Mouse (Mus musculus) forebrain, embryonic 12.5 days (tissue): ENCODE results near the gene Cdk2ap2. TPM values are rescaled to one million over a fixed set of nuclear protein-coding genes. Genes with fewer than 3 reads are reported as not detected.
"Not testable (repeated sequence)": the region's sequence is repeated elsewhere in the genome, so short reads cannot be mapped to it uniquely, and the experiment has no call there.

Experiments used
- ATAC-seq: fragments of 200-750 bp; cut with Nextera tagmentation; 2 replicates; pipeline ENCODE4 v1.8.0; 2017; ENCODE audit warnings: moderate TSS enrichment; ENCODE audit not compliant: low FRiP score
- H3K27ac ChIP-seq: fragments of 300-500 bp; sonication (generic); 2 replicates; pipeline ENCODE4 v1.5.1; 2016; ENCODE audit warnings: mild to moderate bottlenecking
- H3K27me3 ChIP-seq: fragments of 300-500 bp; sonication (generic); 2 replicates; pipeline ENCODE4 v1.6.1; 2016; ENCODE audit warnings: mild to moderate bottlenecking
- H3K36me3 ChIP-seq: fragments of 300-500 bp; sonication (generic); replicated peaks from 2 replicates; pipeline ENCODE4 v1.6.1; 2016; ENCODE audit warnings: mild to moderate bottlenecking
- H3K4me1 ChIP-seq: fragments of 300-500 bp; sonication (generic); 2 replicates; pipeline ENCODE4 v1.6.1; 2016
- H3K4me2 ChIP-seq: fragments of 300-500 bp; sonication (generic); 2 replicates; pipeline ENCODE4 v1.6.1; 2016; ENCODE audit warnings: mild to moderate bottlenecking, moderate library complexity
- H3K4me3 ChIP-seq: fragments of 300-500 bp; sonication (generic); replicated peaks from 2 replicates; pipeline ENCODE4 v1.5.1; 2016; ENCODE audit warnings: mild to moderate bottlenecking
- H3K9ac ChIP-seq: fragments of 300-500 bp; sonication (generic); 2 replicates; pipeline ENCODE4 v1.6.1; 2016; ENCODE audit warnings: mild to moderate bottlenecking
- H3K9me3 ChIP-seq: fragments of 300-500 bp; sonication (generic); 2 replicates; pipeline ENCODE4 v1.6.1; 2016
- WGBS: fragments of 180-500 bp; shearing (Covaris S2); methylation state at CpG from one replicate; pipeline ENCODE4 v1.1.7; 2016; 5-methylcytosine and 5-hydroxymethylcytosine counted together
- polyA plus RNA-seq: library from polyadenylated mRNA; unstranded; fragments of >200 nt; fragmentation: Nextera tagmentation; extraction: Ambion mirVana; gene quantifications from 2 replicates; pipeline ENCODE4 v1.2.1, GENCODE M21; 2016

The Cdk2ap2 gene
- polyA plus RNA-seq = 70.4 and 73.9 TPM in 2 replicates

- Histone ChIP-seq H3K4me1 (peaks cover 53% of the 10 kb centered on the region), H3K9ac (peak within 1 kb of the TSS; percentile 57), H3K4me2 (peak within 1 kb of the TSS; percentile 63), H3K27me3 (peaks cover 30% of the 10 kb centered on the region), H3K9me3 (no peaks in the 10 kb centered on the region), H3K36me3 (no peaks in the 10 kb centered on the region), H3K27ac (peak within 1 kb of the TSS; percentile 88), H3K4me3 (peak within 1 kb of the TSS; percentile 64)
- ATAC-seq = peak; percentile 95
- under 1% methylated on average over 65 of the region's 65 CpGs for WGBS
These were observed at the start of gene Cdk2ap2 for GRCm38 (mm10) chr19:4096642-4097440. Cdk2ap2 (plus strand) TSS chr19:4097182.

- no peak for ATAC-seq
- no peaks in the 10 kb centered on the region for H3K27me3 ChIP-seq
- WGBS = 19% methylated on average over 4 of the region's 4 CpGs
- H3K4me1 ChIP-seq = no peaks in the 10 kb centered on the region
- H3K9me3 ChIP-seq = no peaks in the 10 kb centered on the region
- no peak overlapping the region for H3K27ac ChIP-seq
- H3K9ac ChIP-seq = no peak overlapping the region
- H3K4me2 ChIP-seq = no peak overlapping the region
- H3K4me3 ChIP-seq = no peak overlapping the region
- H3K36me3 ChIP-seq = no peaks in the 10 kb centered on the region
These were observed 49.1 kb upstream of the Cdk2ap2 start for GRCm38 (mm10) chr19:4047859-4048258.

GRCm38 (mm10) chr19:4049069-4049468 lies 47.9 kb upstream of the Cdk2ap2 start:
- not testable (repeated sequence) for H3K27ac ChIP-seq, H3K4me1 ChIP-seq, H3K9ac ChIP-seq, ATAC-seq, H3K27me3 ChIP-seq, H3K4me2 ChIP-seq, H3K36me3 ChIP-seq, H3K4me3 ChIP-seq, H3K9me3 ChIP-seq
- 87% methylated on average over 5 of the region's 5 CpGs for WGBS

- Histone ChIP-seq H3K9ac (no peak overlapping the region), H3K27me3 (no peaks in the 10 kb centered on the region), H3K36me3 (no peaks in the 10 kb centered on the region), H3K9me3 (no peaks in the 10 kb centered on the region), H3K4me3 (no peak overlapping the region), H3K4me1 (no peaks in the 10 kb centered on the region), H3K4me2 (no peak overlapping the region), H3K27ac (no peak overlapping the region)
- WGBS = 90% methylated on average over 5 of the region's 5 CpGs
- no peak for ATAC-seq
These were observed 46.0 kb upstream of the Cdk2ap2 start for GRCm38 (mm10) chr19:4051016-4051415.

- no peaks in the 10 kb centered on the region for H3K9me3 ChIP-seq
These were observed 45.1 kb upstream of the Cdk2ap2 start for GRCm38 (mm10) chr19:4051741-4052515.

GRCm38 (mm10) chr19:4052516-4053030 lies 44.4 kb upstream of the Cdk2ap2 start:
- Histone ChIP-seq H3K27me3 (no peaks in the 10 kb centered on the region), H3K9me3 (no peaks in the 10 kb centered on the region), H3K4me1 (no peaks in the 10 kb centered on the region), H3K36me3 (no peaks in the 10 kb centered on the region), H3K27ac (no peak overlapping the region), H3K4me2 (no peak overlapping the region), H3K4me3 (no peak overlapping the region), H3K9ac (no peak overlapping the region)
- no peak for ATAC-seq
- WGBS = 88% methylated on average over 5 of the region's 5 CpGs

More at GRCm38 (mm10) chr19:4051741-4052515, 45.1 kb upstream of the Cdk2ap2 start:
- Histone ChIP-seq H3K36me3 (no peaks in the 10 kb centered on the region), H3K27me3 (no peaks in the 10 kb centered on the region), H3K9ac (no peak overlapping the region), H3K4me2 (no peak overlapping the region), H3K27ac (no peak overlapping the region), H3K4me1 (no peaks in the 10 kb centered on the region), H3K4me3 (no peak overlapping the region)
- ATAC-seq = no peak
- WGBS = 54% methylated on average over 10 of the region's 10 CpGs

- Histone ChIP-seq H3K4me3 (no peak overlapping the region), H3K4me1 (no peaks in the 10 kb centered on the region), H3K36me3 (no peaks in the 10 kb centered on the region), H3K27ac (no peak overlapping the region), H3K27me3 (no peaks in the 10 kb centered on the region), H3K4me2 (no peak overlapping the region), H3K9ac (no peak overlapping the region), H3K9me3 (no peaks in the 10 kb centered on the region)
- WGBS = 81% methylated on average over 5 of the region's 5 CpGs
- no peak for ATAC-seq
These were observed 42.4 kb upstream of the Cdk2ap2 start for GRCm38 (mm10) chr19:4054613-4055012.

- 78% methylated on average over 8 of the region's 8 CpGs for WGBS
These were observed 41.6 kb upstream of the Cdk2ap2 start for GRCm38 (mm10) chr19:4055216-4055946.

GRCm38 (mm10) chr19:4055947-4056693 lies 40.9 kb upstream of the Cdk2ap2 start:
- Histone ChIP-seq H3K27ac (no peak overlapping the region), H3K9ac (no peak overlapping the region), H3K4me3 (no peak overlapping the region), H3K9me3 (no peaks in the 10 kb centered on the region), H3K27me3 (no peaks in the 10 kb centered on the region), H3K36me3 (no peaks in the 10 kb centered on the region), H3K4me2 (no peak overlapping the region), H3K4me1 (no peaks in the 10 kb centered on the region)
- ATAC-seq = no peak
- WGBS = 63% methylated on average over 15 of the region's 15 CpGs

More at GRCm38 (mm10) chr19:4055216-4055946, 41.6 kb upstream of the Cdk2ap2 start:
- Histone ChIP-seq H3K4me3 (no peak overlapping the region), H3K4me2 (no peak overlapping the region), H3K9ac (no peak overlapping the region), H3K27ac (no peak overlapping the region), H3K4me1 (no peaks in the 10 kb centered on the region), H3K9me3 (no peaks in the 10 kb centered on the region), H3K36me3 (no peaks in the 10 kb centered on the region), H3K27me3 (no peaks in the 10 kb centered on the region)
- no peak for ATAC-seq

GRCm38 (mm10) chr19:4056727-4057126 lies 40.3 kb upstream of the Cdk2ap2 start:
- H3K9ac ChIP-seq = no peak overlapping the region
- no peak for ATAC-seq
- no peaks in the 10 kb centered on the region for H3K36me3 ChIP-seq

GRCm38 (mm10) chr19:4057389-4057788 lies 39.6 kb upstream of the Cdk2ap2 start:
- Histone ChIP-seq H3K4me1 (no peaks in the 10 kb centered on the region), H3K9ac (no peak overlapping the region), H3K4me3 (no peak overlapping the region), H3K27ac (no peak overlapping the region), H3K9me3 (no peaks in the 10 kb centered on the region), H3K4me2 (no peak overlapping the region), H3K36me3 (no peaks in the 10 kb centered on the region), H3K27me3 (no peaks in the 10 kb centered on the region)
- no peak for ATAC-seq
- 83% methylated on average over 13 of the region's 13 CpGs for WGBS

More at GRCm38 (mm10) chr19:4056727-4057126, 40.3 kb upstream of the Cdk2ap2 start:
- Histone ChIP-seq H3K9me3 (no peaks in the 10 kb centered on the region), H3K4me3 (no peak overlapping the region), H3K27me3 (no peaks in the 10 kb centered on the region), H3K4me2 (no peak overlapping the region), H3K27ac (no peak overlapping the region), H3K4me1 (no peaks in the 10 kb centered on the region)
- 34% methylated on average over 4 of the region's 4 CpGs for WGBS
